Mouse (Mus musculus): ENCODE data around the gene Foxred1. TPM values are rescaled to one million over a fixed set of nuclear protein-coding genes. Genes with fewer than 3 reads are reported as not detected.

Gene Foxred1
- 47.3 and 50.7 TPM in 2 replicates for polyA plus RNA-seq (2015; fragmentation: Nextera tagmentation; extraction: Ambion mirVana)

DNA sequence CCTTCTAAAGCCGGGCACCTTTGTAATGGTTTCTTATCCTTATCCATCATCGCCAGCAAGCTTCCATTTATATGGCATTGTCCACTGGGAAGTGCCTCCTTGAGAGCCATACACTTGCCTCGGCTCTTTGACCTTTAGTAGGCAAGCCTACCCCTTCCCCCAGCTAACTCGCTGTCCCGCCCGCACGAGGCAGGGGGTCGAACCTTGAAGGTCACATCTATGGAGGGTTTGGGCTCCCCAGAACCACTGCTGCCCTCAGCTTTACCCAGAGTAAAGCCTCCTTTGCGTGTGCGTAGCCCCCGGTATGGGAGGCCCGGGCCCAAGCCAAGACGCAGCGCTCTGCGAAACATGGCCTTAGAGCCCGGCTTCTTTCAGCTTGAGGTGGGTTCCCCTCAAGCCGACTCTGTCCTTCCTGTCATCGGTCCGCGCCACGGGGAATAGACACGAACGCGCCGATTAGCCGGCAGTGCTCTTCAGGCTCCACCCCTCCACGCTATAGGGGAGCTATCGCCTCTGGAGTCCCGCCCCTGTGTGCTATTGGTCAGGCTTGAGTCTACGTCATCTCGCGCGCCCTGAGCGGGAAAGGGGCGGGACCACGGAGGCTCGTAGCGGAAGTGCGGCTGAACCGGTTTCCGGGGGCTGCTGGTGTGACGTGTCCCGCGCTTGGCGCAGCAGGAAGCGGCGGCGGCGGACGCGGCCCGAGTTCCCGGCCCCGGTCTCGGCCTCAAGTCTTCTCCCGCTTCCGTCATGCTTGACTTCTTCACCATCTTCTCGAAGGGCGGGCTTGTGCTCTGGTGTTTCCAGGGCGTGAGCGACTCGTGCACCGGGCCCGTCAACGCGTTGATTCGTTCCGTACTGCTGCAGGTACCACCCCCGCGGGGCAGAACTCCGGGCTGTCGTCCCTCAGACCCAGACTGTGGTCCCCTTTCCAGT, at the start of gene Foxred1:
Gene Foxred1 (minus strand): TSS at position 514 of the 933 bp plus-strand sequence.
- H3K4me3 ChIP-seq (replicated peaks): peak within 1 kb of the TSS; percentile 93
- H3K4me2 ChIP-seq: peak within 1 kb of the TSS; percentile 93
- peak within 1 kb of the TSS; percentile 91 for H3K27ac ChIP-seq
- no peaks in the 10 kb centered on the region for H3K9me3 ChIP-seq (replicated peaks)
- peaks cover 19% of the 10 kb centered on the region for H3K4me1 ChIP-seq
- no peaks in the 10 kb centered on the region for H3K27me3 ChIP-seq
- 1% methylated on average over 72 of the region's 72 CpGs for WGBS
- ATAC-seq (replicated peaks; ENCODE audit: low FRiP score): peak; percentile 100
- peaks cover 69% of the 10 kb centered on the region for H3K36me3 ChIP-seq
- H3K9ac ChIP-seq: peak within 1 kb of the TSS; percentile 91

DNA sequence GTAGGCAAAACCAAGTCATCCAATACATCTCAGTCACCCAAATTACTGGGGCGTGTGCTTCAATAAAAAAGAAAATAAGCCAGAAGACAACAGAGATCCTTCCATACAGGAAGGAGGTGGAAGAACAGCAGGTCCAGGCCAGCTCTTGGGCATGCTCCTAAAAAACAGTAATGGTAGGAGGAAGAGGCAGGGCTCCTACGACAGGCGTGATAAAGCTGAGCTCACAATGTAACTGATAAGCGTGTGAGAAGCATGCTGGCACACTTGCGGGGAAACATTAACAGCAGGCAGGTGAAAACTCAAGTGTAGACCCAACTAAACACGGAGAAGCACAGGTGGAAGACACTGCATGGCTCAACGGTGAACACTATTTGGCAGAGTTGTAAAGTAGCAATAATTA, 46.5 kb upstream of the Foxred1 start:
- WGBS: 91% methylated on average over 7 of the region's 7 CpGs
- no peak overlapping the region for H3K27ac ChIP-seq
- no peak overlapping the region for H3K4me3 ChIP-seq (replicated peaks)
- no peaks in the 10 kb centered on the region for H3K36me3 ChIP-seq
- H3K27me3 ChIP-seq: no peaks in the 10 kb centered on the region
- no peak for ATAC-seq (replicated peaks; ENCODE audit: low FRiP score)
- no peaks in the 10 kb centered on the region for H3K9me3 ChIP-seq (replicated peaks)
- no peaks in the 10 kb centered on the region for H3K4me1 ChIP-seq
- no peak overlapping the region for H3K9ac ChIP-seq
- H3K4me2 ChIP-seq: no peak overlapping the region

DNA sequence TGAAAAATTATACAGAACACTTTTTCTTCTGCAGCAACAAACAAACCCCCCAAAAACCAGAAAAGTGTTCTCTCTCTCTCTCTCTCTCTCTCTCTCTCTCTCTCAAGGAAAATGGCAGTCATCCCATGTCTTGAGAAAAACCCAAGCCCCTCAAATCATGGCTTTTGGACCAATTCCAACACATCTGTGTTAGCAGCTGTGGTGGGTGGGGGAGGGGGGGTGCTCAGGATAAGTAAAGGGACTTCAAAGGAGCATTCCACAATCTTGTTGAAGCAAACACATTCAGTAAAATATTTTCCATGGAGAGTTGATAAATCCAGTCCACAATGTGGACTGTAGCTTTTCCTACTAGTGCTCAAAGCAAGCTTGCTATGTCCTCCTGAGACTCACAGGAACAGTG, 38.6 kb upstream of the Foxred1 start:
- Histone ChIP-seq H3K4me3 (replicated peaks) (no peak overlapping the region), H3K9ac (no peak overlapping the region), H3K27me3 (no peaks in the 10 kb centered on the region), H3K9me3 (replicated peaks) (no peaks in the 10 kb centered on the region), H3K36me3 (no peaks in the 10 kb centered on the region), H3K4me2 (no peak overlapping the region), H3K4me1 (no peaks in the 10 kb centered on the region), H3K27ac (no peak overlapping the region)
- no peak for ATAC-seq (replicated peaks; ENCODE audit: low FRiP score)

DNA sequence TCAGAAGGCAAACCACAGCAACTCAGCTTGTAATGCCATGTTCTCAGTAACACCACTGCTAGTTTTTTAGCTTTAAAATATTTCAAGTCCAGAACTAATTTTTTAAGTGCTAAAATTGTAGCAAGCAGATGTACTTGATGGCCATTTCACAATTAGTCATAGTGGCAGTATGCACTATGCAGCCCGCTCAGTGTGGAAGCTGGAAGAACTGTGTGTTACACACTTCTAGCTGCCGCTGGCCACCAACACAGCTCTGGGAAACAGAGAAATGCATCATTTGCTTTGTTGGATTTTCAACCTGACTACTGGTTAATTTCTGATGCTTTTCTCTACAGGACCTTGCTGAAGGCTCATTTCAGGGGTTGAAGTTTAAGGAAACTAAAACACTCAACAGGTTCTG, 36.5 kb upstream of the Foxred1 start:
- ATAC-seq (replicated peaks; ENCODE audit: low FRiP score): no peak

DNA sequence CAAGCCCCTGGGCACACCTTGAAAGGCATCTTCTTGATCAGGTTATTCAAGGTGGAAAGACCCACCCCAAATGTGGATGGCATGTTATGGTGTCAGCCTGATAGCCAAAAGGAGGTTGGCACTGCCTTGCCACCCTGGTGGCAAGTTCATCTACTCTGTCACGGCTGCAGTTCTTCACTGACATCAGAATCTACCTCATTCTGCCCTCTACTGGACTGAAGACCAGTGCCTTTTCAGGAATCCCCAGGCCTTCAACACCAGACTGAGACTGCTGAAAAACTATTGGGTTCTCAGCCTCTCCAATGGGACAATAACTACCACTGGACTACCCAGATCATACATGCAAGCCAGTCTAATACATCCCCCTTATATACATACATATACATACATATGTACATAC, 28.9 kb upstream of the Foxred1 start:
- Histone ChIP-seq H3K4me1 (no peaks in the 10 kb centered on the region), H3K9me3 (replicated peaks) (no peaks in the 10 kb centered on the region), H3K27ac (no peak overlapping the region), H3K4me2 (no peak overlapping the region), H3K4me3 (replicated peaks) (no peak overlapping the region), H3K36me3 (peaks cover 6% of the 10 kb centered on the region; the same call in 1 of the 2 replicates), H3K9ac (no peak overlapping the region), H3K27me3 (no peaks in the 10 kb centered on the region)
- 71% methylated on average over 1 of the region's 1 CpGs for WGBS
- no peak for ATAC-seq (replicated peaks; ENCODE audit: low FRiP score)

More for the DNA sequence above, 36.5 kb upstream of the Foxred1 start:
- 88% methylated on average over 2 of the region's 2 CpGs for WGBS
- H3K9ac ChIP-seq: no peak overlapping the region
- H3K27me3 ChIP-seq: no peaks in the 10 kb centered on the region
- H3K27ac ChIP-seq: no peak overlapping the region
- H3K4me1 ChIP-seq: no peaks in the 10 kb centered on the region
- H3K9me3 ChIP-seq (replicated peaks): no peaks in the 10 kb centered on the region
- no peak overlapping the region for H3K4me2 ChIP-seq
- H3K4me3 ChIP-seq (replicated peaks): no peak overlapping the region
- no peaks in the 10 kb centered on the region for H3K36me3 ChIP-seq

DNA sequence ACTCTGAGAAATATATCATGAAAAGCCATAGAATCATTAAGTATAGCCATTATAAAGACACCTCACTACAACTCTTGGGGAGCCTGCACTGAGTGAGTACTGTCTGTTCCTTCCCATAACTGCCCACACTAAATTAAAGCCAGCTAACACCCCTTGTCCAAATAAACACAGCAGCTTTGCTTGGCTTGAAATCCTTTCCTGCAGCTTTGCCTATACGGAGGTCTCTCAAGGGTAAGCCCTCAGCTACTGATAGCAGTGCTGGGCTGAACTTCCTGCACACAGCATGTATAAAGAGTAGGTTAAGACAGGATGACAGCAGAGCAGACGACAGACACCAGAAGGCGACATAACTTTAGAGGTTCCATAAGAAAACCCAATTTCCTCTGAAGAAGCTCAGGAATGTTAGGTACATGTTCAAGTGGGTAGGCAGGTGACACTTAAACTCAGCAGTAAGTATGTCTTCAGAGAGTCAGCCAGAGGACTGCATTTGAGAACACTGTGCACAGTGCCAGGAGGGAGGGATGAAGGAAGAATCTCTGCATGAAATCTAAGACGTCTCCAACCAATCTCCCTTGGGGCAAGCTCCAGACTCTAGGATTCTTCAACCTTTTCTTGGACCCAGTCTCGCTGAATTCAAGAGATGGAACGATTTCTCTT, 28.2 kb upstream of the Foxred1 start:
- Histone ChIP-seq H3K9ac (no peak overlapping the region), H3K9me3 (replicated peaks) (no peaks in the 10 kb centered on the region), H3K4me1 (no peaks in the 10 kb centered on the region), H3K27me3 (no peaks in the 10 kb centered on the region), H3K36me3 (peaks cover 12% of the 10 kb centered on the region), H3K27ac (no peak overlapping the region), H3K4me3 (replicated peaks) (no peak overlapping the region), H3K4me2 (no peak overlapping the region)
- 66% methylated on average over 6 of the region's 6 CpGs for WGBS
- ATAC-seq (replicated peaks; ENCODE audit: low FRiP score): no peak

DNA sequence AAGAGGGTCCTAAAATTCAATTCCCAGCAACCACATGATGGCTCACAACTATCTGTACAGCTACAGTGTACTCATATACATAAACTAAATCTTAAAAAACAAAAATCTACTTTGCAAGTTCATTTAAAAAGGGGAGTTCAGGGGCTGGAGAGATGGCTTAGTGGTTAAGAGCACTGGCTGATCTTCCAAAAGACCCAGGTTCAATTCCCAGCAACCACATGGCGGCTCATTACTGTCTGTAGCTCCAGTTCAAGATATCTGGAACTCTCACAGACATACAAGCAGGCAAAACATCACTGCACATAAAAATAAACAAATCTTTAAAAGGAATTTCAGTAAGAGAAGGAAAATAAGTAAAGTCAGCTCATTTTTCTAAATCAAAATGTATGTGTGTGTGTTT, 27.5 kb upstream of the Foxred1 start:
- WGBS: 94% methylated on average over 1 of the region's 1 CpGs
- H3K27me3 ChIP-seq: no peaks in the 10 kb centered on the region
- ATAC-seq (replicated peaks; ENCODE audit: low FRiP score): no peak
- H3K9ac ChIP-seq: no peak overlapping the region
- no peak overlapping the region for H3K4me2 ChIP-seq
- peaks cover 17% of the 10 kb centered on the region for H3K36me3 ChIP-seq
- H3K4me3 ChIP-seq (replicated peaks): no peak overlapping the region
- H3K4me1 ChIP-seq: no peaks in the 10 kb centered on the region
- no peaks in the 10 kb centered on the region for H3K9me3 ChIP-seq (replicated peaks)
- no peak overlapping the region for H3K27ac ChIP-seq

DNA sequence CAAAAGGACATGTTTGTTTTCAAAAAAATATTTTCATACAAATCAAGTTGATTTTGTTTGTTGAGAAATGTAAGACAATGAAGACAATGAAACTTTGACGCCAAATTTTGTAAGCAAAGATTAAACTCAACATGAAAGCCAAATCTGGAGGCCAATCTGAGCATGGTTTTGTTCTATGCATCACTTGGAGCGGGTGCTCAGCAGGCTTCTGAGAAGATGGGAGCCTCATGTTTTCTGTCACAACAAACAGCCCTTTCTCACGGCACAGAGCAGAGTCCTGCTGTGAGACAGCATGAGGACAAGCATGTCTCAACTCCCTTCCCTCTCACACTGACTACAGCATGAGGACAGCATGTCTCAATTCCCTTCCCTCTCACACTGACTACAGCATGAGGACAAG, 25.1 kb upstream of the Foxred1 start:
- ATAC-seq (replicated peaks; ENCODE audit: low FRiP score): no peak
- H3K4me1 ChIP-seq: no peaks in the 10 kb centered on the region
- H3K4me2 ChIP-seq: no peak overlapping the region
- no peak overlapping the region for H3K9ac ChIP-seq
- H3K36me3 ChIP-seq: peaks cover 28% of the 10 kb centered on the region
- H3K9me3 ChIP-seq (replicated peaks): no peaks in the 10 kb centered on the region
- 72% methylated on average over 3 of the region's 3 CpGs for WGBS
- no peak overlapping the region for H3K4me3 ChIP-seq (replicated peaks)
- no peak overlapping the region for H3K27ac ChIP-seq
- no peaks in the 10 kb centered on the region for H3K27me3 ChIP-seq

DNA sequence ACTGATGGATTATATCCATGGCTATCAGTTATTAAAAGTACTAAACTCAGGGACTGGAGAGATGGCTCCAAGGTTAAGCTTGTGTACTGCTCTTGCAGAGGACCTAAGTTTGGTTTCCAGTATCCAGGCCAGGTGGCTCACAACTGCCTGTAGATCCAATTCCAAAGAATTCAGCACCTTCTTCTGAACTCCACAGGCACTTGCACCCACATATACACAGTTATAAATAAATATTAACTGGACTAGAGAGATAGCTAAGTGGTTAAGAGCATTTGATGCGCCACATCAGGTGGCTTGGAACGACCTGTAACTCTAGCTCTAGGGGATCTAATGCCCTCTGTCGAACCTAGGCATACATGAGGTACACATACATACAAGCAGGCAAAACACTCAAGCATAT, 17.8 kb upstream of the Foxred1 start:
- Histone ChIP-seq H3K27ac (no peak overlapping the region), H3K36me3 (peaks cover 32% of the 10 kb centered on the region), H3K9ac (no peak overlapping the region), H3K4me1 (no peaks in the 10 kb centered on the region), H3K4me3 (replicated peaks) (no peak overlapping the region), H3K9me3 (replicated peaks) (no peaks in the 10 kb centered on the region), H3K27me3 (no peaks in the 10 kb centered on the region), H3K4me2 (no peak overlapping the region)
- 90% methylated on average over 3 of the region's 3 CpGs for WGBS
- no peak for ATAC-seq (replicated peaks; ENCODE audit: low FRiP score)

DNA sequence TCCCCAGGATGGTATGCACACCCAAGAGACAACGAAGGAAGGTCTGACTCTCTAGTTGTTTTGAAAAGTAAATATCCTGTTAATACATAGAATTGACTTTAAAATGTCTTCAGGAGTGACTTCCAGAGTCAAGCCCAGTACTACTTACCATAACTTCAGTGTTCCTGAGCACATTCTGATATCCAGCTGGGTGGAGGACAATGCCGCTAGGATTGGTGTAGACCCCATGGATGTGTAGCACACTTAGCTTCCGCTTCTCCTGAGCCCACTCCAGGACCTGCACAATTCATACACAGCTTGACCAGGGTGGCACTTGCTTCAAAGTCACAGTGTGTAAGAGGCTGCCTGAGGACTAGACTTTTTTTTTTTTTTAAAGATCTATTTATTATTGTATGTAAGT, 12.6 kb upstream of the Foxred1 start:
- H3K4me3 ChIP-seq (replicated peaks): no peak overlapping the region
- H3K9ac ChIP-seq: no peak overlapping the region
- H3K27ac ChIP-seq: no peak overlapping the region
- peaks cover 64% of the 10 kb centered on the region for H3K36me3 ChIP-seq
- no peaks in the 10 kb centered on the region for H3K9me3 ChIP-seq (replicated peaks)
- ATAC-seq (replicated peaks; ENCODE audit: low FRiP score): no peak
- 97% methylated on average over 3 of the region's 3 CpGs for WGBS
- H3K27me3 ChIP-seq: no peaks in the 10 kb centered on the region
- no peaks in the 10 kb centered on the region for H3K4me1 ChIP-seq
- no peak overlapping the region for H3K4me2 ChIP-seq

DNA sequence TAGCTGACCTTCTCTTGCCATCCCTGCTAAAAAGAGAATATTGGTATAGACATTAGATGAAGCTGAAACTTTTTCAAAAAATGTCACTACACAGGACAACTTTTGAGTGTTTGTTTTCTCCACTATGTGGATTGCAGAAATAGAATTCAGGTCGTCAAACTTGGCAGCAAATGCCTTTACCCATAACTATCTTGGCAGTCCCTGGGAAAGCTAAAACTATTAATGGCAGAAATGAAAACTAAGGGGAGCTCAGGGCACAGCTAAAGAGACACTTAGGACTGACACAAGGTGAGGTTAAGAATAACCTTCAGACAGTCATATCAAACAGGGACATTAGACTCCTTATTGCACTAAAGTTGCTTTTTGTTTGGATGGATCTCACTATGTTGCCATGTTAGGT, 7.1 kb upstream of the Foxred1 start:
- no peaks in the 10 kb centered on the region for H3K4me1 ChIP-seq
- no peaks in the 10 kb centered on the region for H3K27me3 ChIP-seq
- no peak overlapping the region for H3K9ac ChIP-seq
- no peak for ATAC-seq (replicated peaks; ENCODE audit: low FRiP score)
- no peak overlapping the region for H3K27ac ChIP-seq
- peaks cover 94% of the 10 kb centered on the region for H3K36me3 ChIP-seq
- 83% methylated on average over 1 of the region's 1 CpGs for WGBS
- no peaks in the 10 kb centered on the region for H3K9me3 ChIP-seq (replicated peaks)
- H3K4me3 ChIP-seq (replicated peaks): no peak overlapping the region
- no peak overlapping the region for H3K4me2 ChIP-seq

Data from kidney, embryonic 15.5 days (tissue).